8 mouse cellular contexts compared by ENCODE assay signal in genomic region chr7:73596415-73596814, GRCm38 (mm10). TPM values are rescaled to one million over a fixed set of nuclear protein-coding genes. Genes with fewer than 3 reads are reported as not detected.
A peak's percentile ranks its signal among the peaks of the same experiment; 100 is the strongest.
DNase-seq lines count a peak whose midpoint lies in the region; ATAC-seq and TF ChIP-seq lines count a peak whose summit lies in the region.

No protein-coding gene starts in this region.

- H3K9me3 ChIP-seq in hindbrain, embryonic 11.5 days (ENCODE audit: control insufficient read depth, low read length): no peaks in the 10 kb centered on the region
- H3K9me3 ChIP-seq in midbrain, embryonic 13.5 days: no peaks in the 10 kb centered on the region

- ATAC-seq in hindbrain, embryonic 11.5 days (ENCODE audit: low FRiP score): no peak
- no peak for ATAC-seq in midbrain, embryonic 13.5 days

- H3K4me3 ChIP-seq in kidney, adult 2 months (ENCODE audit: insufficient read depth, low read depth, low read length): no peak overlapping the region
- H3K4me3 ChIP-seq in bone marrow, adult 2 months (replicated peaks; ENCODE audit: control insufficient read depth, low read depth, low read length): no peak overlapping the region
- no peak overlapping the region for H3K4me3 ChIP-seq in hindbrain, embryonic 11.5 days (ENCODE audit: low read depth, low read length)
- H3K4me3 ChIP-seq in midbrain, embryonic 13.5 days (replicated peaks): no peak overlapping the region

- H3K27me3 ChIP-seq in kidney, adult 2 months (replicated peaks; ENCODE audit: control insufficient read depth, insufficient read depth, low read length): no peaks in the 10 kb centered on the region
- H3K27me3 ChIP-seq in hindbrain, embryonic 11.5 days (ENCODE audit: control insufficient read depth, insufficient read depth, low read length): no peaks in the 10 kb centered on the region
- no peaks in the 10 kb centered on the region for H3K27me3 ChIP-seq in midbrain, embryonic 13.5 days

- no peak overlapping the region for H3K4me2 ChIP-seq in hindbrain, embryonic 11.5 days (replicated peaks; ENCODE audit: low read depth, low read length)
- H3K4me2 ChIP-seq in midbrain, embryonic 13.5 days (replicated peaks): no peak overlapping the region

- no peak for TF ChIP-seq POLR2A in kidney, adult 2 months (IDR thresholded peaks at IDR 0.05; ENCODE audit: low read depth, low read length)
- TF ChIP-seq POLR2A in bone marrow, adult 2 months (IDR thresholded peaks at IDR 0.05; ENCODE audit: borderline replicate concordance, control insufficient read depth, low read depth, low read length): no peak

- TF ChIP-seq CTCF in kidney, adult 2 months (conservative IDR thresholded peaks at IDR 0.05; ENCODE audit: insufficient read depth, insufficient read length, low read depth, low read length): no peak
- TF ChIP-seq CTCF in bone marrow, adult 2 months (IDR thresholded peaks at IDR 0.05; ENCODE audit: control insufficient read depth, insufficient read depth, low read length): no peak

- no peak overlapping the region for H3K9ac ChIP-seq in hindbrain, embryonic 11.5 days (ENCODE audit: low read depth, low read length)
- H3K9ac ChIP-seq in midbrain, embryonic 13.5 days (replicated peaks): no peak overlapping the region

- peaks cover 14% of the 10 kb centered on the region for H3K4me1 ChIP-seq in kidney, adult 2 months (ENCODE audit: control insufficient read depth, insufficient read depth, low read length)
- peaks cover 8% of the 10 kb centered on the region for H3K4me1 ChIP-seq in bone marrow, adult 2 months (ENCODE audit: control insufficient read depth, insufficient read depth, low read length)
- 0 out of 2 replicates have a peak, but pooled peaks cover 2% of the 10 kb centered on the region for H3K4me1 ChIP-seq in hindbrain, embryonic 11.5 days (replicated peaks; ENCODE audit: control insufficient read depth, insufficient read depth, low read length)
- peaks cover 46% of the 10 kb centered on the region for H3K4me1 ChIP-seq in midbrain, embryonic 13.5 days (replicated peaks)

- no peak for DNase-seq in kidney, adult 2 months
- DNase-seq in kidney, postnatal 10 days: no peak
- peak; percentile 13 for DNase-seq in hindbrain, embryonic 11.5 days (ENCODE audit: low spot score)
- DNase-seq in adrenal gland, adult 18-20 months (ENCODE audit: low spot score in 2 of 2): no peak
- DNase-seq in adrenal gland, postnatal 4 days (ENCODE audit: low spot score in 2 of 2): no peak
- DNase-seq in layer of hippocampus, postnatal 10 days (ENCODE audit: low spot score in 2 of 2): no peak

- H3K27ac ChIP-seq in kidney, adult 2 months (ENCODE audit: insufficient read depth, low read depth, low read length): peak overlapping the region; percentile 77; the same call in 1 of the 2 replicates
- peak overlapping the region; percentile 78 for H3K27ac ChIP-seq in bone marrow, adult 2 months (ENCODE audit: control insufficient read depth, insufficient read depth, low read depth, low read length, poor library complexity)
- peak overlapping the region; percentile 70 for H3K27ac ChIP-seq in hindbrain, embryonic 11.5 days (ENCODE audit: low read depth, low read length)
- H3K27ac ChIP-seq in midbrain, embryonic 13.5 days: peak overlapping the region; percentile 92

- no peaks in the 10 kb centered on the region for H3K36me3 ChIP-seq in kidney, adult 2 months (ENCODE audit: control insufficient read depth, insufficient read depth, low read length)
- no peaks in the 10 kb centered on the region for H3K36me3 ChIP-seq in hindbrain, embryonic 11.5 days (ENCODE audit: control insufficient read depth, insufficient read depth, low read length)
- H3K36me3 ChIP-seq in midbrain, embryonic 13.5 days: no peaks in the 10 kb centered on the region

- 56% methylated on average over 2 of the region's 2 CpGs for WGBS in kidney, adult 2 months
- WGBS in bone marrow, adult 2 months: 11% methylated on average over 2 of the region's 2 CpGs
- 48% methylated on average over 2 of the region's 2 CpGs for WGBS in hindbrain, embryonic 11.5 days
- WGBS in midbrain, embryonic 13.5 days: 43% methylated on average over 2 of the region's 2 CpGs

RNA-seq across cellular contexts. Expression of gene Chd2, which starts 54.8 kb away (rescaled TPM):
- polyA plus RNA-seq in kidney, adult 2 months (2012; rRNA removed): 33.9 and 36.9 TPM in 2 replicates
- polyA plus RNA-seq in bone marrow, adult 2 months (2011; ENCODE audit: insufficient read depth, insufficient read length, low replicate concordance, missing spikeins): 60.1 and 96.4 TPM in 2 replicates
- polyA plus RNA-seq in hindbrain, embryonic 11.5 days (2014; fragmentation: Nextera tagmentation; extraction: Ambion mirVana): 45.4 and 64.4 TPM in 2 replicates
- 48.5 and 57.4 TPM in 2 replicates for polyA plus RNA-seq in midbrain, embryonic 13.5 days (2015; fragmentation: Nextera tagmentation; extraction: Ambion mirVana)
- total RNA-seq in adrenal gland, adult 18-20 months (2021): 10 to 100 TPM; 35.5 to 35.8 TPM
- 10 to 100 TPM; 63.5 to 69.1 TPM for total RNA-seq in adrenal gland, postnatal 4 days (2021)
- 10 to 100 TPM; 47.7 to 50.3 TPM for total RNA-seq in layer of hippocampus, postnatal 10 days (2021)
